Mouse (Mus musculus): Measurements from ENCODE around the gene Stk17b. TPM values are rescaled to one million over a fixed set of nuclear protein-coding genes. Genes with fewer than 3 reads are reported as not detected.
A peak's percentile ranks its signal among the peaks of the same experiment; 100 is the strongest.

The Stk17b gene
- polyA plus RNA-seq, 1 experiment from 2014 or later, result 14.6 TPM

GRCm38 (mm10) chr1:53794279-53794678 lies 9.3 kb upstream of the Stk17b start:
- WGBS, result 69% methylated on average over 2 of the region's 2 CpGs
- H3K4me3 ChIP-seq (ENCODE audit: low read depth, low read length), result no peak overlapping the region
- H3K4me2 ChIP-seq (replicated peaks; ENCODE audit: low read depth), result no peak overlapping the region
- no peaks in the 10 kb centered on the region for H3K27me3 ChIP-seq (ENCODE audit: control insufficient read depth, insufficient read depth, low read length)
- H3K9ac ChIP-seq (ENCODE audit: low read length), result no peak overlapping the region
- H3K9me3 ChIP-seq (ENCODE audit: control insufficient read depth, low read length), result no peaks in the 10 kb centered on the region
- no peaks in the 10 kb centered on the region for H3K4me1 ChIP-seq (replicated peaks; ENCODE audit: control insufficient read depth, insufficient read depth)
- DNase-seq (ENCODE audit: low spot score) (no peak), ATAC-seq (ENCODE audit: low FRiP score, low TSS enrichment) (no peak)
- TF ChIP-seq CTCF (IDR thresholded peaks at IDR 0.05; ENCODE audit: low read depth), result no peak
- TF ChIP-seq EP300 (optimal IDR thresholded peaks at IDR 0.05), result no peak
- H3K36me3 ChIP-seq (ENCODE audit: control insufficient read depth, insufficient read depth, low read length), result no peaks in the 10 kb centered on the region
- no peak overlapping the region for H3K27ac ChIP-seq (replicated peaks)

GRCm38 (mm10) chr1:53791343-53791742 lies 6.3 kb upstream of the Stk17b start:
- 57% methylated on average over 2 of the region's 2 CpGs for WGBS
- no peaks in the 10 kb centered on the region for H3K27me3 ChIP-seq (ENCODE audit: control insufficient read depth, insufficient read depth, low read length)
- no peak overlapping the region for H3K4me2 ChIP-seq (replicated peaks; ENCODE audit: low read depth)
- no peak for ATAC-seq (ENCODE audit: low FRiP score, low TSS enrichment)
- no peak overlapping the region for H3K27ac ChIP-seq (replicated peaks)
- no peak overlapping the region for H3K4me3 ChIP-seq (ENCODE audit: low read depth, low read length)
- no peak for TF ChIP-seq CTCF (IDR thresholded peaks at IDR 0.05; ENCODE audit: low read depth)
- no peak for TF ChIP-seq EP300 (optimal IDR thresholded peaks at IDR 0.05)
- no peaks in the 10 kb centered on the region for H3K4me1 ChIP-seq (replicated peaks; ENCODE audit: control insufficient read depth, insufficient read depth)
- no peak for DNase-seq (ENCODE audit: low spot score)
- no peak overlapping the region for H3K9ac ChIP-seq (ENCODE audit: low read length)
- no peaks in the 10 kb centered on the region for H3K36me3 ChIP-seq (ENCODE audit: control insufficient read depth, insufficient read depth, low read length)
- no peaks in the 10 kb centered on the region for H3K9me3 ChIP-seq (ENCODE audit: control insufficient read depth, low read length)

DNA sequence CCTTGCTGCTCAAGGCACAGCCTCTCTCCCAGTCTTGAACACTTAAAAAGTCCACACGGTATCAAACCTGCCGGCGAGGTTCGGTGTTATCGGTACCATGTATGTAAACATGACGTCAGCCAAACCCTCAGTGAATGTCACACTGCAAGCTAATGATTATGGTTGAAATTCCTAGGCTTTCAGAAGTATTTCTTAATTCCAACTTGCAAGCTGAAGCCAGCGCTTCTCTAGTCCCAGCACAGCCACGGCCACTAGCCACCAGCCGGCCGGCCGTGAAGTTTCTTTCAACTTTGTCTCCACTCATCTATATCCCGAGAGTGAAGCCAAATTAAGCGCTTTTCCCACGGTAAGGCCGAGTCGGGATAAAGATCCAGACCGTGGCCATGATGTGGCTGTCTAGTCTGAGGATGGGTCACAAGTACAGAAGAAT lies 718 bp downstream of the Stk17b start:
- WGBS, result under 1% methylated on average over 17 of the region's 17 CpGs
- no peak for TF ChIP-seq CTCF (IDR thresholded peaks at IDR 0.05; ENCODE audit: low read depth)
- TF ChIP-seq EP300 (optimal IDR thresholded peaks at IDR 0.05), result no peak
- peak; percentile 52 for DNase-seq (ENCODE audit: low spot score)

DNA sequence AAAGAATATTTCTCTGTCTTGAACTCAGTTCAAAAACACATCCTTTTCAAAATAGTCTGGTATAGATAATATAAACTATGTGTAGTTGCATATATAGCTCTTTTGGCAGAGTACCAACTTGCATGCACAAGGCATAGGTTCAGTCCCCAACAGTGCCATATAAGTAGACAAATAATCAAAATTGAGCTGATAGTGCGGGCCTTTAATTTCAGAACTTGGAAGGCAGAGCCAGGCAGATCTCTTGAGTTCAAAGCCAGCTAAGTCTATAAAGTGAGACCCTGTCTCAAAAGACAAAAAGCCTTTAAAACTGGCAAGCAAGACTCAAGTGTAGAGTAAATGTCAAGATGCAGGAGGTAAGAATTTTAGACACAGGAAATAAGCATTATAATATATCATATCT lies 2.1 kb downstream of the Stk17b start:
- no peak overlapping the region for H3K27ac ChIP-seq (replicated peaks)
- H3K4me2 ChIP-seq (replicated peaks; ENCODE audit: low read depth), result no peak overlapping the region
- H3K9me3 ChIP-seq (ENCODE audit: control insufficient read depth, low read length), result no peaks in the 10 kb centered on the region
- DNase-seq (ENCODE audit: low spot score) (no peak), ATAC-seq (ENCODE audit: low FRiP score, low TSS enrichment) (no peak)
- no peak overlapping the region for H3K9ac ChIP-seq (ENCODE audit: low read length)
- no peak for TF ChIP-seq EP300 (optimal IDR thresholded peaks at IDR 0.05)
- no peak for TF ChIP-seq CTCF (IDR thresholded peaks at IDR 0.05; ENCODE audit: low read depth)
- no peaks in the 10 kb centered on the region for H3K27me3 ChIP-seq (ENCODE audit: control insufficient read depth, insufficient read depth, low read length)
- H3K4me1 ChIP-seq (replicated peaks; ENCODE audit: control insufficient read depth, insufficient read depth), result no peaks in the 10 kb centered on the region
- no peak overlapping the region for H3K4me3 ChIP-seq (ENCODE audit: low read depth, low read length)
- no peaks in the 10 kb centered on the region for H3K36me3 ChIP-seq (ENCODE audit: control insufficient read depth, insufficient read depth, low read length)
- 90% methylated on average over 1 of the region's 1 CpGs for WGBS

More for the DNA sequence above, 718 bp downstream of the Stk17b start:
- H3K9ac ChIP-seq (ENCODE audit: low read length), result peak overlapping the region; percentile 93
- no peaks in the 10 kb centered on the region for H3K36me3 ChIP-seq (ENCODE audit: control insufficient read depth, insufficient read depth, low read length)
- H3K9me3 ChIP-seq (ENCODE audit: control insufficient read depth, low read length), result no peaks in the 10 kb centered on the region
- peak; percentile 48 for ATAC-seq (ENCODE audit: low FRiP score, low TSS enrichment)
- peak overlapping the region; percentile 77 for H3K4me2 ChIP-seq (replicated peaks; ENCODE audit: low read depth)
- peak overlapping the region; percentile 93 for H3K27ac ChIP-seq (replicated peaks)
- no peaks in the 10 kb centered on the region for H3K4me1 ChIP-seq (replicated peaks; ENCODE audit: control insufficient read depth, insufficient read depth)
- peak overlapping the region; percentile 97 for H3K4me3 ChIP-seq (ENCODE audit: low read depth, low read length)
- H3K27me3 ChIP-seq (ENCODE audit: control insufficient read depth, insufficient read depth, low read length), result no peaks in the 10 kb centered on the region

DNA sequence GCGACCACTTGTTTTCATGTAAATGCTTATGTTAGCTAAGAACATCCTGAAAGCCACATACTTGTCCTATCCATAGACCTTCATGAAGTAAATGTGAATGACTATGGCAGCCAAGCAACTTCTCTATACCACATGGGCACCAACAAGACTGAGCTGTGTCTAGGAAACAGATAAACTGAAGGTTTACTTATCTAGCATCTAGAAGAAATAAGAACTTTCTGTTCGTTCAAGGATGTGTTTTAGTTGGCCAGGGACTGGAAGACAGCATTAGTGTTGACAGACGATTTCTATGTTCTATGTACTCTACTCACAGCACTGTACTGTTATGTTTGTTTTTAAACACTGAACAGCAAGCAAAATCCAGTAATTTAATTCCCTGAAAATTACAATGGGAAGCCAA lies 2.9 kb downstream of the Stk17b start:
- WGBS, result 80% methylated on average over 3 of the region's 3 CpGs

DNA sequence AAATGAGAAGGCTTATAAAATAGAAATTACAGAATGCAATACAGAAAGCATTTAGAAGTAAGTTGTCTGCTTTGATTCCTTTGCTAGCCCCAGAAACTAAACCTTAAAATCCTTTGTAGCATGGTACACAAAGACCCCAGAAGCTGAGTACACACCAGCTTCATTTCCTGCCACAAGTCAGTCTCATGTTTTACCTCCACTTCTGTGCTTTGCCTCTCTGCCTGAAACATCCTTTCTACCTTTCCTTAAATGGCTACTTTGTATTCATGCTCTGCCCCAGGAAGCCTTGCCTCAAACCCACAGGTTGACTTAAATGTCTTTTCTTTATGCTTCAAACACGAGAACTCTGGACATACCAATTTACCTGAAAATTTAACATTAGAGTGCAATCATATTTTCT lies 3.7 kb downstream of the Stk17b start:
- no peak overlapping the region for H3K9ac ChIP-seq (ENCODE audit: low read length)
- ATAC-seq (ENCODE audit: low FRiP score, low TSS enrichment) (no peak), DNase-seq (ENCODE audit: low spot score) (no peak)
- H3K4me1 ChIP-seq (replicated peaks; ENCODE audit: control insufficient read depth, insufficient read depth), result no peaks in the 10 kb centered on the region
- H3K27me3 ChIP-seq (ENCODE audit: control insufficient read depth, insufficient read depth, low read length), result no peaks in the 10 kb centered on the region
- H3K27ac ChIP-seq (replicated peaks), result no peak overlapping the region
- no peak overlapping the region for H3K4me3 ChIP-seq (ENCODE audit: low read depth, low read length)
- 80% methylated on average over 1 of the region's 1 CpGs for WGBS
- H3K36me3 ChIP-seq (ENCODE audit: control insufficient read depth, insufficient read depth, low read length), result no peaks in the 10 kb centered on the region
- TF ChIP-seq EP300 (optimal IDR thresholded peaks at IDR 0.05), result no peak
- no peak overlapping the region for H3K4me2 ChIP-seq (replicated peaks; ENCODE audit: low read depth)
- no peaks in the 10 kb centered on the region for H3K9me3 ChIP-seq (ENCODE audit: control insufficient read depth, low read length)

More for the DNA sequence above, 2.9 kb downstream of the Stk17b start:
- Histone ChIP-seq H3K27me3 (ENCODE audit: control insufficient read depth, insufficient read depth, low read length) (no peaks in the 10 kb centered on the region), H3K4me3 (ENCODE audit: low read depth, low read length) (no peak overlapping the region), H3K4me2 (replicated peaks; ENCODE audit: low read depth) (no peak overlapping the region), H3K36me3 (ENCODE audit: control insufficient read depth, insufficient read depth, low read length) (no peaks in the 10 kb centered on the region), H3K9ac (ENCODE audit: low read length) (no peak overlapping the region), H3K9me3 (ENCODE audit: control insufficient read depth, low read length) (no peaks in the 10 kb centered on the region), H3K27ac (replicated peaks) (no peak overlapping the region), H3K4me1 (replicated peaks; ENCODE audit: control insufficient read depth, insufficient read depth) (no peaks in the 10 kb centered on the region)
- TF ChIP-seq EP300 (optimal IDR thresholded peaks at IDR 0.05) (no peak), CTCF (IDR thresholded peaks at IDR 0.05; ENCODE audit: low read depth) (no peak)
- DNase-seq (ENCODE audit: low spot score), result no peak
- no peak for ATAC-seq (ENCODE audit: low FRiP score, low TSS enrichment)
